Mouse (Mus musculus): ENCODE data around the gene Trappc3. TPM values are rescaled to one million over a fixed set of nuclear protein-coding genes. Genes with fewer than 3 reads are reported as not detected.

Trappc3 gene
- polyA plus RNA-seq, 1 experiment from 2014 or later = 101 TPM

DNA sequence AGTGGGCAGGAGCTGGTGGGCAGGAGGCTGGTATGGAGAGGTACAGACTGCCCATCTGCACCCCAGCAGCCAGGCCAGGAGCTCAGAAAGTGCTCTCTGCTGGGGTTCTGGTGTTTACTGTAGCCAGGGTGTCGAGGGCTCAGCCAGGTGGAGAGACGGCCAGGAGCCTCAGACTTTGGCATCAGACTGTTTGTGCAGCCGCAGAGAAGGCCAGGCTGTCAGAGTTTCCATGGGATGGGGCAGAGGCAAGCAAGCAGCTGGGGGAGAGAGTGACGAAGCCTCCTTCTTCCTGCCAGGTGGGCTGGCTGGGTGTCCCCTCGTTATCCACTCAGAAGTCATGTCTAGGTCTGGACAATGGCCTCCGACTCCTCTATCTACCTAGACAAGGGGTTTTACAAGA lies 33.0 kb downstream of the Trappc3 start:
- Histone ChIP-seq H3K9me3 (peaks cover 3% of the 10 kb centered on the region; the same call in 1 of the 2 replicates), H3K4me1 (replicated peaks) (peaks cover 24% of the 10 kb centered on the region), H3K27ac (no peak overlapping the region), H3K4me3 (no peak overlapping the region), H3K27me3 (ENCODE audit: insufficient read depth, poor library complexity, severe bottlenecking) (peaks cover 66% of the 10 kb centered on the region), H3K36me3 (no peaks in the 10 kb centered on the region)
- 72% methylated on average over 6 of the region's 6 CpGs for WGBS
- DNase-seq (ENCODE audit: low spot score) = no peak

DNA sequence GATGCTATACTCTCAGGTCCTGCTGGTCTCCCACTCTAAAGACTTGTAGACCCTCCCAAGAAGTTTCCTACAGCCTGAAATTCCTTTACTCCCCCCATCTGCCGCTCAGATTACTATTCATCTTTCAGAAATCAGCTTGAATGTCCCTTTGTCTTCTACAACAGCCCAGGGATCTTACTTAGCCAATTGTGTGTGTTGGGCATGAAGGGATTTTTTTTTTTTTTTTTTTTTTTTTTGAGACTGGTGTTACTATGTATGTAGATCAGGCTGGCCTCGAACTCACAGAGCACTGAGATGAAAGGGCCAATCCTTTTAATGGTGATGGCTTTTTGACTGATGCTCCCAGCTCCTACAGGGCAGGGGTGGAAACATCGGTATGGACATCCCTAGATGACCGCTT lies 33.8 kb downstream of the Trappc3 start:
- Histone ChIP-seq H3K36me3 (no peaks in the 10 kb centered on the region), H3K9me3 (peaks cover 3% of the 10 kb centered on the region; the same call in 1 of the 2 replicates), H3K27ac (no peak overlapping the region), H3K4me3 (no peak overlapping the region), H3K4me1 (replicated peaks) (peaks cover 30% of the 10 kb centered on the region), H3K27me3 (ENCODE audit: insufficient read depth, poor library complexity, severe bottlenecking) (peaks cover 73% of the 10 kb centered on the region)
- DNase-seq (ENCODE audit: low spot score) = no peak
- 43% methylated on average over 4 of the region's 4 CpGs for WGBS

DNA sequence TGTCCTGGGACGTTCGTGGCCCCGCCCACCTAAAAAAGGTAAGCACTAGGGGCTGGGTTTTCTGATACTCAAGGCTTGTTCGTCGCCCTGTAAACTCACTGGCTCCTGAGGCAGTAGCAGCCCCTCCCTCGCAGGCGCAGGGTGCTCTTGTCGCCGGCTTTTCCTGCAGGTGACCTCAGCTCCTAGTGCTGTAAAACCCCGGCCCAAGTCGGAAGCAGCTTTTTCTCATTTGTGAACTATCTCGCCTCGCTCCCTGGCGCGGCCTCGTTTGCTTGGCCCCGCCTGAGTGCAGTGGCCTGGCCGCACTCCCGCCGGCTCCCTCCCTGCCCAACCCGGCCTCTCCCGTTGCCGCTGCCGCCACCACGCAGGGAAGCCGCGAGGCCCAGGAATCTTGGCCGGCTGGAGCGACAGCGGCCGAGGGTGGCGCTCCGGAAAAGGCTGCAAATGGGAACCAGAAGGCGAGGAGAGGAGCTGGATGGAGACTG lies 34.5 kb downstream of the Trappc3 start:
- Histone ChIP-seq H3K4me1 (replicated peaks) (peaks cover 31% of the 10 kb centered on the region), H3K36me3 (no peaks in the 10 kb centered on the region), H3K27ac (peak overlapping the region; percentile 73), H3K9me3 (peaks cover 3% of the 10 kb centered on the region; the same call in 1 of the 2 replicates), H3K27me3 (ENCODE audit: insufficient read depth, poor library complexity, severe bottlenecking) (peaks cover 75% of the 10 kb centered on the region), H3K4me3 (peak overlapping the region; percentile 49)
- 1% methylated on average over 34 of the region's 34 CpGs for whole genome bisulfite sequencing
- peak; percentile 66 for DNase-seq (ENCODE audit: low spot score)

DNA sequence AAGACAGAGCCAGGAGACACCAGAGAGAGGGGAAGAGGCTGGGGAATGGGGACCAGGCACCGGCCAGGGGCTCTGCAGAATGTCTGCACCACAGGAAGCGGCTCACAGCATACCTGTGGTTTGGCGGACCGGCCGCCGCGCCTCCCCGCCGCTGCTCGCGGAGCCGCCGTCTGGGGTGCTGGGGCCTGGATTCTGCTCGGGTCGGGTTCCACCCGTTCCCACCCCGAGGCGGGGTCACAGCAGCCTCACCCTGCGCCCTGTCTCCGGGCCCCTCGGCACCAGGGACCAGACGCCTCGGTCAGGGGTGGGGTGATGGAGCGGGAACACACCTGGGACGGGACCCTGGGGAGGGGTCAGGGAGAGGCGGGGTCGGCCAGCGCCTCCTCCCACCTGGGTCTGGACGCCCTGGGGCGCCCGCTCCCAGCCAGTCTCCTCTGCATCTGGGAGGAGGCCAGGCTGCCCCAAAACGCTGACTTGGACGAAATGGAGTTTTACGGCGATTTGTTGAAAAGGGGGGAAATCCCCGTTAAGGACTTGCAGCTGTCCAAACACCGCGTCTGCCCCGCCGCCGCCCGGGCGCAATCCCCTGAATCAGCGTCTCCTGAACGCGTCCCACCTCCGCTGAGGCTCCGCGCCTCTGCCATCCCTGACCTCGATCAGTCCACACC lies 38.9 kb downstream of the Trappc3 start:
- 1% methylated on average over 50 of the region's 50 CpGs for WGBS
- H3K4me3 ChIP-seq = peak overlapping the region; percentile 45
- peaks cover 38% of the 10 kb centered on the region for H3K4me1 ChIP-seq (replicated peaks)
- H3K36me3 ChIP-seq = no peaks in the 10 kb centered on the region
- H3K9me3 ChIP-seq = peaks cover 6% of the 10 kb centered on the region
- H3K27me3 ChIP-seq (ENCODE audit: insufficient read depth, poor library complexity, severe bottlenecking) = peaks cover 85% of the 10 kb centered on the region
- no peak for DNase-seq (ENCODE audit: low spot score)
- H3K27ac ChIP-seq = peak overlapping the region; percentile 46; the same call in 1 of the 2 replicates

DNA sequence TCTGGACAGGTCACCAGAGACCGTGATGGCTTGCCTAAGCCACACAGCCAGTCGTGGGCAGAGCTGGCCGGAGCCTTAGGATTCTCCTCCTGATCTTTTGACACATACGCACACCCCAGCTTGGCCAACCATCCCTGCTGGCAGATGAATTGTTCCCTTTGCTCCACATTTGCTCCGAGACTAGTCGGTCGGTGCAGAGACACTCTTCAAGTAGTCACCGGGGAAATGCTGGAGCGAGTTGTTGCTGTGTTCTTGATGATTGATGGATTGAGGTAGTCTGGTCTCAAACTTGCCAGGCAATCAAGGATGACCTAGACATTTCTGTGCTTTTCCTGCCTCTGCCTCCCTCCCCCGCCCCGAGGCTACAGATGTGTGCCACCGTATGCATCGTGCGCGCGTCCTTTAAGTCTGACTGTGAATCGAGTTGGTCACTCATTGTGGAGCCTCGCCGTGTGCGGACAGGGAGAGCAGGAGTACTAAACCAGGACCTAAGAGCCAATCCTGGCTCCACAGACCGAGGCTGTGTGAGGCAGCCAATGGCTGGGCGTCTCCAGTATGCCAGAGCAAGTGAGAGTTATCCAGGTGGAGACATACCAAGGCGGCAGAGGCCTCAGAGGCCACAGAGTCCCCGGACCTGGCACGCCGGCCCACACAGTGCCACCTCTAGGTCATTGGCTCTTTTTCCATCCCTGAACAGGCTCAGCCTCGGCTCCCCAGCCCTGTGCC lies 39.6 kb downstream of the Trappc3 start:
- peak overlapping the region; percentile 45 for H3K4me3 ChIP-seq
- 4% methylated on average over 27 of the region's 27 CpGs for WGBS
- H3K27me3 ChIP-seq (ENCODE audit: insufficient read depth, poor library complexity, severe bottlenecking) = peaks cover 78% of the 10 kb centered on the region
- H3K4me1 ChIP-seq (replicated peaks) = peaks cover 31% of the 10 kb centered on the region
- H3K36me3 ChIP-seq = no peaks in the 10 kb centered on the region
- H3K27ac ChIP-seq = 0 out of 2 replicates have a peak overlapping the region, but pooled peaks have one; percentile 46
- H3K9me3 ChIP-seq = peaks cover 8% of the 10 kb centered on the region
- peak; percentile 49 for DNase-seq (ENCODE audit: low spot score)

DNA sequence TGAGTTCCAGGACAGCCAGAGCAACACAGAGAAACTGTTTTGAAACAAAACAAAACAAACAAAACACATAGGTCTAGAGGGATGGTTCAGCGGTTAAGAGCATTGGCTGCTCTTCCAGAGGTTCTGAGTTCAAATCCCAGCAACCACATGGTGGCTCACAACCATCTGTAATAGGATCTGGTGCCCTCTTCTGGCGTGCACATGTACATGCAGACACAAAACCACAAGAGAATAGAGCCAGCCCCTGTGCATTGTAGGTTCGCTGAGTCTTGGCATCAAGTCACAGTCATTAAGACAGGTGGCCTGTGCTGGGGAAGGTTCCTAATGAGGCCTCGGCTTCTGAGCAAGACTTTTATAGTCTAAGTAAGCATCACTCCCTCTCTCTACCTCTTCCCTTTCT lies 41.8 kb downstream of the Trappc3 start:
- H3K27ac ChIP-seq = no peak overlapping the region
- peaks cover 60% of the 10 kb centered on the region for H3K27me3 ChIP-seq (ENCODE audit: insufficient read depth, poor library complexity, severe bottlenecking)
- WGBS = 61% methylated on average over 4 of the region's 4 CpGs
- H3K4me3 ChIP-seq = no peak overlapping the region
- DNase-seq (ENCODE audit: low spot score) = no peak
- no peaks in the 10 kb centered on the region for H3K36me3 ChIP-seq
- H3K9me3 ChIP-seq = peaks cover 8% of the 10 kb centered on the region
- peaks cover 24% of the 10 kb centered on the region for H3K4me1 ChIP-seq (replicated peaks)

DNA sequence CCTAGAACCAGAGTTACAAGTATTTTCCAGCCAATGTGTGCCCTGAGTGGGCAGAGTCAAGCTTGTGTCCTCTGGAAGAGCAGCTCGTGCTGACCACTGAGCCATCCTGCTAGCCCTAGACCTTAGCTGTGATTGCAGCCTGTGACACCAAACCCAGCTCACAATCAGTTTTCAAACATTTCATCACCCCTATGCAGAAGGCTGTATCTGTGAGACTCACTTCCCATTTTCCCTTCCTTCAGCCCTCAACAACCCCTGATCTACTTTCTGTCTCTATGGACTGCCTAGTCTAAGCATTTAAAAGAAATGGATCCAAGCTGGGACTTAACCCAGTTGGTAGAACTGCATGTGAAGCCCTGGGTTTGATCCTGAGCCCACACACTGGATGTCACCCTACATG lies 43.3 kb downstream of the Trappc3 start:
- H3K4me1 ChIP-seq (replicated peaks) = peaks cover 32% of the 10 kb centered on the region
- WGBS = 92% methylated on average over 1 of the region's 1 CpGs
- H3K4me3 ChIP-seq = no peak overlapping the region
- no peak overlapping the region for H3K27ac ChIP-seq
- H3K36me3 ChIP-seq = no peaks in the 10 kb centered on the region
- DNase-seq (ENCODE audit: low spot score) = no peak
- peaks cover 53% of the 10 kb centered on the region for H3K27me3 ChIP-seq (ENCODE audit: insufficient read depth, poor library complexity, severe bottlenecking)
- peaks cover 5% of the 10 kb centered on the region for H3K9me3 ChIP-seq

DNA sequence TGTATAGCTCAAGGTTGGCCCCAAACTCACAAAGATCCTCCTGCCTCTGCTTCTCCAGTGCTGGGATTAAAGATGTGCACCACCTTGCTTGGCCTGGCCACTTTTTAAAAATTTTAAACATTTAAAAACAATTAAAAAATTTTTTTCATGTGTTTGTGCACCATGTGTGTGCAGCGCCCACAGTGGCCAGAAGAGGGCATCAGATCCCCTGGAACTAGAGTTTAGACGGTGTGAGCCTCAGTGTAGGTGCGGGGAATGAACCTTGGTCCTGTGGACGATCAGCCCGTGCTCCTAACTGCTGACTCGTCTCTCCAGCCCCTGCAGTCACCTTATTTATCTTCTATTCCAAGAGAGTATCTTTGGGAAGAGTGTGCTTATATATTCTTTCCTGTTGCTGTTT lies 43.9 kb downstream of the Trappc3 start:
- Histone ChIP-seq H3K36me3 (no peaks in the 10 kb centered on the region), H3K4me3 (no peak overlapping the region), H3K4me1 (replicated peaks) (peaks cover 28% of the 10 kb centered on the region), H3K27ac (no peak overlapping the region), H3K27me3 (ENCODE audit: insufficient read depth, poor library complexity, severe bottlenecking) (peaks cover 47% of the 10 kb centered on the region), H3K9me3 (peaks cover 5% of the 10 kb centered on the region)
- 88% methylated on average over 6 of the region's 6 CpGs for WGBS
- no peak for DNase-seq (ENCODE audit: low spot score)

DNA sequence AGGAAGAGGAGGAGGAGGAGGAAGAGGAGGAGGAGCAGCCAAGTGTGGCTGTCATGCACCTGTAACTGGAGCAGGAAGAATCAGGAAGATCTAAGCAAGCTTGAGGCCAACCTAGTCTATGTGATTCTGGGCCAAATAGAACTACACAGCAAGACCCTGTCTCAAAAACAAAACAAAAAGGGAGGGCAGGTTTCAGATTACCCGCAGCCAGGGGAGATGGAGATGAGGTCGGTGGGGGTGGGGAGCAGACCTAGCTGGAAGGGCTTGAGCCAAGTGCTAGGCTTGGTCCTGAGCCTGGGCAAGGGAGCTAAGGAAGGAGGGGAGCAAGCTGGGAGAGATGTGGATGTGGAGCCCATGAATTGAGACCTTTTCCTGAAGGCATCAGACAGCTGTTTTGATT lies 44.7 kb downstream of the Trappc3 start:
- no peak overlapping the region for H3K27ac ChIP-seq
- no peaks in the 10 kb centered on the region for H3K36me3 ChIP-seq
- peaks cover 5% of the 10 kb centered on the region for H3K9me3 ChIP-seq
- DNase-seq (ENCODE audit: low spot score) = no peak
- no peak overlapping the region for H3K4me3 ChIP-seq
- H3K27me3 ChIP-seq (ENCODE audit: insufficient read depth, poor library complexity, severe bottlenecking) = peaks cover 39% of the 10 kb centered on the region
- 15% methylated on average over 2 of the region's 2 CpGs for WGBS
- H3K4me1 ChIP-seq (replicated peaks) = peaks cover 21% of the 10 kb centered on the region

DNA sequence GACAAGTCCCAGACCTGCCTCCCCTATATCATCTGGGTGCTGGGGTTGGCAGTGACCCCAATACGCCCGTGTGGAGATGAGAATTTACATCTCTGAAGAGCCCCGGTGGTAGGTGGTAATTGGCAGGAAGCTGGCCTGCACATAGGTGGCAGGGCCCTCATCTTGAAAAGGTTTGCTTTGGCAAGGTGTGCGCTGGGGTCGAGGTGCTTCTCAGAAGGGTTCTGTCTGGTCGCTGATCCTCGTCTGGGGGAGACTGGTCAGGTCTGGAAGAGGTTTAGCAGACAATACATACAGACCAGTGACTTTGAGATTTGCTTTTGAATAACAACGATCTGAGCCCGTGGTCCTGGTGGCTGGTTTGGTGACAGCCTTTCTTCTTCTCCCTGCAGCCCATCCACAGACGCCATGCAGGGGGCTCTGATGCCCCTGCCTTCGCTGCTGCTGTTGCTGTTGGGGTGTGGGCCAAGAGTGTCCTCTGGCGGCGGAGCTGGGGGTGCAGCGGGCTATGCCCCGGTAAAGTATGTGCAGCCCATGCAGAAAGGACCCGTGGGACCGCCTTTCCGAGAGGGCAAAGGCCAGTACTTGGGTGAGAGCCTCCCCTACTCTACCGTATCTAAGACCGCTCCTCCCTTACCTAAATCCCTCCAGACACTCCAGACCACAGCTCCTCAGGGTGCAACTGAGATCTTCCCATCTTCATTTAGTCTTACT lies 47.2 kb downstream of the Trappc3 start:
- DNase-seq (ENCODE audit: low spot score) = no peak
- Histone ChIP-seq H3K9me3 (peaks cover 5% of the 10 kb centered on the region), H3K4me3 (peak overlapping the region; percentile 42), H3K27me3 (ENCODE audit: insufficient read depth, poor library complexity, severe bottlenecking) (peaks cover 14% of the 10 kb centered on the region), H3K4me1 (replicated peaks) (peaks cover 31% of the 10 kb centered on the region), H3K36me3 (peaks cover 2% of the 10 kb centered on the region; the same call in 1 of the 2 replicates), H3K27ac (peak overlapping the region; percentile 60)
- 16% methylated on average over 20 of the region's 20 CpGs for WGBS

DNA sequence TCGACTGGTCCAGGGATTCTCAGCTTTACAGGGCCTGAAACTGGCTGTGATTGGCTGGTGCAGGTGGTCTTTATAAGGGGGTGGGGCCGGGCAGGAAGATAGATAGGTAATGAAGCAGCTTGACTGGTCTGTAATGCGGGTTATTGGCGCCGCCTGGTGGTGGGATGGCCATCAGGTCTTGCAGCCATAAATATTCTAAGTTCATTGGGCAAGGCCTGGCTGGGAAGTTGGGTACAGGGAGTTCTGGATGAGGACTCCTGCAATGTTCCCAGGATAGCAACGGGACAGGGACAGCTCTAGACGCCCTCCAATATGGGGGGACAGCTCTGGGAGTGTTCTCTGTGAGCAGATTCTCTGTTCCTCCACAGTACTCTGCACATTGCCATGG lies 47.8 kb downstream of the Trappc3 start:
- H3K27me3 ChIP-seq (ENCODE audit: insufficient read depth, poor library complexity, severe bottlenecking) = peaks cover 12% of the 10 kb centered on the region
- H3K36me3 ChIP-seq = peaks cover 7% of the 10 kb centered on the region
- peak overlapping the region; percentile 60 for H3K27ac ChIP-seq
- WGBS = 1% methylated on average over 7 of the region's 7 CpGs
- peaks cover 35% of the 10 kb centered on the region for H3K4me1 ChIP-seq (replicated peaks)
- DNase-seq (ENCODE audit: low spot score) = peak; percentile 93
- H3K4me3 ChIP-seq = peak overlapping the region; percentile 42
- peaks cover 5% of the 10 kb centered on the region for H3K9me3 ChIP-seq

DNA sequence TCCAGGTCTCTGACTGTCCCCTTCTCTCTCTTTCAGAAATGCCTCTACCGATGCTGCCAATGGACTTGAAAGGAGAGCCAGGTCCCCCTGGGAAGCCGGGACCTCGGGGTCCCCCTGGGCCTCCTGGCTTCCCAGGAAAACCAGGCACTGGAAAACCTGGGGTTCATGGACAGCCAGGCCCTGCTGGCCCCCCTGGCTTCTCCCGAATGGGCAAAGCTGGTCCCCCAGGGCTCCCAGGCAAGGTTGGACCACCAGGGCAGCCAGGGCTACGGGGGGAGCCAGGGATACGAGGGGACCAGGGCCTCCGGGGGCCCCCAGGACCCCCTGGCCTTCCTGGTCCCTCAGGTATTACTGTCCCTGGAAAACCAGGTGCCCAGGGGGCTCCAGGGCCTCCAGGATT lies 48.2 kb downstream of the Trappc3 start:
- peaks cover 35% of the 10 kb centered on the region for H3K4me1 ChIP-seq (replicated peaks)
- 77% methylated on average over 7 of the region's 7 CpGs for WGBS
- peak overlapping the region; percentile 2; the same call in 1 of the 2 replicates for H3K27ac ChIP-seq
- DNase-seq (ENCODE audit: low spot score) = no peak
- no peak overlapping the region for H3K4me3 ChIP-seq
- H3K9me3 ChIP-seq = peaks cover 5% of the 10 kb centered on the region
- peaks cover 12% of the 10 kb centered on the region for H3K27me3 ChIP-seq (ENCODE audit: insufficient read depth, poor library complexity, severe bottlenecking)
- H3K36me3 ChIP-seq = peaks cover 12% of the 10 kb centered on the region

Data from hindbrain, embryonic 10.5 days (tissue).